Comparison of ENCODE assay signal across 11 mouse cellular contexts in genomic region chr8:106761867-106762523, GRCm38 (mm10).
DNase-seq lines count a peak whose midpoint lies in the region; ATAC-seq and TF ChIP-seq lines count a peak whose summit lies in the region.
"Had no signal": no experiment of that assay in that cellular context is flagged by ENCODE, and none has a peak within 500 bp of the region (broad histone marks: within the 10 kb centered on the region; RNA-seq: fewer than 3 reads in every experiment).

No protein-coding gene starts in this region.

- no peak for TF ChIP-seq POLR2A in brain, embryonic 14.5 days (IDR thresholded peaks at IDR 0.05; ENCODE audit: borderline replicate concordance, extremely low read depth, insufficient read depth, insufficient read length, poor library complexity, severe bottlenecking)

- H3K9ac ChIP-seq in forebrain, embryonic 15.5 days (replicated peaks): no peak overlapping the region
- H3K9ac ChIP-seq: liver, embryonic 14.5 days had no signal

- H3K4me1 ChIP-seq in forebrain, embryonic 15.5 days: peaks cover 18% of the 10 kb centered on the region
- H3K4me1 ChIP-seq: heart, embryonic 10.5 days had no signal

- WGBS in forebrain, embryonic 15.5 days: 21% methylated on average over 7 of the region's 7 CpGs

- peak overlapping the region; percentile 70 for H3K27ac ChIP-seq in forebrain, embryonic 15.5 days (replicated peaks)
- H3K27ac ChIP-seq: liver, embryonic 14.5 days had no signal

- DNase-seq in cerebellum, adult 9-11 months: peak; percentile 8
- no peak for DNase-seq in cerebellum, postnatal 4 days (ENCODE audit: low spot score in 2 of 2)
- peak; percentile 66 for DNase-seq in brain, embryonic 14.5 days (ENCODE audit: low read depth)
- DNase-seq in lung, postnatal 25 days (ENCODE audit: low spot score): peak; percentile 12
- DNase-seq in spleen, postnatal 14 days (ENCODE audit: low spot score in 2 of 2): no peak
- no peak for DNase-seq in thymus, postnatal 36 days
- DNase-seq in left cerebral cortex, postnatal 10 days (ENCODE audit: extremely low spot score in 1 of 2, low spot score in 2 of 2): no peak
- DNase-seq: kidney, postnatal 14 days had no signal

- H3K4me2 ChIP-seq in forebrain, embryonic 15.5 days (replicated peaks): no peak overlapping the region

- H3K27me3 ChIP-seq in forebrain, embryonic 15.5 days: no peaks in the 10 kb centered on the region

- no peak for TF ChIP-seq CTCF in brain, embryonic 14.5 days (IDR thresholded peaks at IDR 0.05; ENCODE audit: borderline replicate concordance, extremely low read depth, insufficient read depth, insufficient read length)

- H3K9me3 ChIP-seq in forebrain, embryonic 15.5 days: no peaks in the 10 kb centered on the region
- H3K9me3 ChIP-seq: heart, embryonic 10.5 days had no signal

- no peak for ATAC-seq in forebrain, embryonic 15.5 days (replicated peaks)

- intact Hi-C loops in left cerebral cortex, postnatal 10 days (cut with DNase I): no loop called here

- H3K36me3 ChIP-seq in forebrain, embryonic 15.5 days: no peaks in the 10 kb centered on the region

- no peak overlapping the region for H3K4me3 ChIP-seq in forebrain, embryonic 15.5 days
- H3K4me3 ChIP-seq: heart, embryonic 10.5 days had no signal

Comparison
In these comparisons a context has a peak if more than half of its experiments do, and no peak if none do; other contexts are left out.
1. DNase-seq: peak in cerebellum, adult 9-11 months (single experiment), brain, embryonic 14.5 days (single experiment) and lung, postnatal 25 days (single experiment); none in cerebellum, postnatal 4 days (0 of 2), spleen, postnatal 14 days (0 of 2), thymus, postnatal 36 days (0 of 2) and left cerebral cortex, postnatal 10 days (0 of 2).